Mouse (Mus musculus) G1E (cell line): ENCODE data around the gene Slc9a9.

Experiments
- CTCF ChIP-seq: IDR thresholded peaks from 2 replicates; pipeline ENCODE4 v1.5.1; 2012; ENCODE audit warnings: low read depth, low read length, inconsistent platforms, mixed read lengths
- GATA1 ChIP-seq: IDR thresholded peaks from 2 replicates; pipeline ENCODE4 v1.6.1; 2012; ENCODE audit warnings: borderline replicate concordance, low read length, inconsistent platforms, mixed read lengths
- GATA2 ChIP-seq: IDR thresholded peaks from 2 replicates; pipeline ENCODE4 v1.6.1; 2012; ENCODE audit warnings: low read depth, low read length, inconsistent platforms, borderline replicate concordance
- POLR2AphosphoS5 ChIP-seq: IDR thresholded peaks from 2 replicates; pipeline ENCODE4 v1.6.1; 2012; ENCODE audit warnings: low read depth, low read length, inconsistent platforms; ENCODE audit not compliant: insufficient replicate concordance
- TAL1 ChIP-seq: conservative IDR thresholded peaks from 2 replicates; pipeline ENCODE4 v1.6.1; 2012; ENCODE audit warnings: low read depth, low read length, inconsistent platforms, mixed read lengths

GRCm38 (mm10) chr9:94727457-94727856 is 57.7 kb downstream of the Slc9a9 start:
- TF ChIP-seq CTCF (no peak), GATA2 (no peak), GATA1 (no peak), POLR2AphosphoS5 (no peak), TAL1 (no peak)
